Mouse (Mus musculus) layer of hippocampus, postnatal 36 days (tissue): ENCODE results near the gene Vwa8. TPM values are rescaled to one million over a fixed set of nuclear protein-coding genes. Genes with fewer than 3 reads are reported as not detected.

Experiments
- DNase-seq, 2 experiments: peaks; one replicate each; pipeline ENCODE4 v3.0.0; 2022
- total RNA-seq, 2 experiments: library from RNA; stranded (reverse); gene quantifications; 2 replicates each; pipeline ENCODE4 v1.2.3; 2021

The Vwa8 gene
- total RNA-seq, 2 experiments from 2014 or later = 28.4 to 28.6 TPM

- no peak for DNase-seq
These were observed 382.8 kb downstream of the Vwa8 start for GRCm38 (mm10) chr14:79231677-79232076.

GRCm38 (mm10) chr14:79233697-79234096, 384.8 kb downstream of the Vwa8 start:
- no peak for DNase-seq

GRCm38 (mm10) chr14:79234513-79234912, 385.7 kb downstream of the Vwa8 start:
- DNase-seq = no peak

- no peak for DNase-seq
These were observed 386.3 kb downstream of the Vwa8 start for GRCm38 (mm10) chr14:79235157-79235556.

GRCm38 (mm10) chr14:79236261-79236660, 387.4 kb downstream of the Vwa8 start:
- no peak for DNase-seq

- DNase-seq = no peak
These were observed 390.6 kb downstream of the Vwa8 start for GRCm38 (mm10) chr14:79239402-79239801.

- no peak for DNase-seq
These were observed 392.3 kb downstream of the Vwa8 start for GRCm38 (mm10) chr14:79241057-79241570.

- DNase-seq = no peak
These were observed 393.0 kb downstream of the Vwa8 start for GRCm38 (mm10) chr14:79241656-79242385.

GRCm38 (mm10) chr14:79242386-79242720, 393.5 kb downstream of the Vwa8 start:
- no peak for DNase-seq

- no peak for DNase-seq
These were observed 394.4 kb downstream of the Vwa8 start for GRCm38 (mm10) chr14:79243038-79243883.

- DNase-seq = peak in 1 of 2 experiments; percentile 21
These were observed 395.7 kb downstream of the Vwa8 start for GRCm38 (mm10) chr14:79244571-79244970.

GRCm38 (mm10) chr14:79251727-79252285, 403.0 kb downstream of the Vwa8 start:
- no peak for DNase-seq

Other genes with a start within 250 kb of the Vwa8 start
- 100 to 1,000 TPM in 1 of 2 experiments, 10 to 100 TPM in 1; 98.9 to 121 TPM for gene Dgkh, start 116.3 kb upstream of the Vwa8 start, total RNA-seq